Mouse (Mus musculus) lung, postnatal 4 days (tissue): Measurements from ENCODE around the gene Sv2b.

ENCODE experiments used
- DNase-seq, 2 experiments: peaks; one replicate each; pipeline ENCODE4 v3.0.0; 2021

The Sv2b gene

DNA sequence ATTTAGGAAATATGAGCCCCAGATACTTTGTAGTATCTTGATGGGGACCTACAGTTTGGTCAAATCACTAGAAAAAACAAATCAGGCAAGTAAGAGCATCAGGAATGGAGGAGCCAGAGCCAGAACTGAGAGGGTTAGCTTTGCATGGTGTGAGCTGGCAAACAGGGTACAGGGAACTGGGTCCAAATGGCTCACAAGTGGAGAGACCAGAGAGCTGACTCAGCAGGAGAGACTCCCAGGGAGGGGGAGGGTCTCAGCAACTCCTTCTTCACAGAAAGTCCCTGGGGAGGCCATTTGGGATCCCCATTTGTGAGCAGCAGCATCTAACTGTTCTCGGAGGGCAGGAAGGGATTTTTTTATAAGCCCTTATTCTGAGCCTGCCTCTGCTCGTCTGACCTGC lies 18.5 kb downstream of the Sv2b start:
- no peak for DNase-seq

DNA sequence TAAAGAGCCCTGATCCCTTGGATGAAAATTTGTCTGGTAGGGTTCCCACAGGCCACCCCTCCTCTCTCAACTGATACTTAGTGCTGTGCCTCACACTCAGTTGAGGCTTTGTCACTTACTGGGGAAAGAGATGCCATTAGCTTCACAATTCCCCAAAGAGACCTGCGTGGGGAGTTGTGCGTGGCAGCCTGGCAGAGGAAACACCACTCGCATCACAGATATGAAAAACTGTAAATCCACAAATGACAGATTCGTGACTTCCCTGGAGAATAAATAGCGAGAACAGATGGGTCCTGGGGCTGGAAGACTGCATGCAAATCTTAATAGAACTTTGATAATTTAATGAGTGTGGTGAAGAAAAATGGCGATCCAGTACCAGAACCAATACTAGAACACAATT lies 21.8 kb downstream of the Sv2b start:
- no peak for DNase-seq

DNA sequence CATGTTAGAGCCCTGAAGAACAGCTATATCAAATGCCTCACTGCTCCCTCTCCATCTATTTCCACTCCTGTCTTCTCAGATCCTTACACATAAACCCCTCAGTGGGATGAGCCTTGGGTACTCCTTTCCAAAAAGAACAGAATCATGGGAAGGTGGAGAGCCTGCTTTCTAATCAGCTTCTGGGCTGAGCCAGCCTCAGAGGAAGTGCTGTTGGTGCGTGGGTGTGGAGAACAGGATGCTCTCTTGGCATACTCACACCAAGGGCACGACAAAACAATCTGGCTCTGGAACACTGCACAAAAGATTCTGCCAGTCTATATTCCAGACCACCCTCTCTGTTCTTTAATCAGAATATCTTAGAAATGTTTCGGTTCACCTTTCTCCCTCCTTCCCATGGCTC lies 26.1 kb downstream of the Sv2b start:
- no peak for DNase-seq

DNA sequence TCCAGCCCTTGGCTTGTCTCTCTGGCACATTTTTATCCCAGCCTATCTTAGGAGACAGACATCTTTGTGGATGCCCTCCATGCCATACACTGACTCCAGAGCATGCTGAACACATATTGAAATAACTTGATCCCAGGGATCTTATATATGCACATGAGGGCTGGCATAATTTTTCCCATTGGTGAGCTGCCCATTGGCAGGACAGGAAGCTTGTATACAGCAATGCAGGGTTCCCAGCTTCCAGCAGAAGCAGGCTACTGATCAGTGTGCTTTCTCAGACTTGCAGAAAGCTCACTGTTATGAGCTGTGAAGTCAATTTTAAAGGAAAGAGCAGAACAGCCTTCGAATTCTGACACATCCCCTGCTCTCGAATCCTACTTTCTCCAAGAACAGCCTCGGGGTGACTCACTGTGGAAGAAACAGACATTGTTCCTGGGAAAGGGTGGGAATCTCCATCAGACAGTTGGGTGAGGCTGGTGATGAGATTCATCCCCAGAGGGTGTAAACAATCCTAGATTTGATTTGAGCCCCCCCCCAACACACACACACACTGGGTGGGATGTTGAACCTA lies 26.9 kb downstream of the Sv2b start:
- DNase-seq, result no peak

DNA sequence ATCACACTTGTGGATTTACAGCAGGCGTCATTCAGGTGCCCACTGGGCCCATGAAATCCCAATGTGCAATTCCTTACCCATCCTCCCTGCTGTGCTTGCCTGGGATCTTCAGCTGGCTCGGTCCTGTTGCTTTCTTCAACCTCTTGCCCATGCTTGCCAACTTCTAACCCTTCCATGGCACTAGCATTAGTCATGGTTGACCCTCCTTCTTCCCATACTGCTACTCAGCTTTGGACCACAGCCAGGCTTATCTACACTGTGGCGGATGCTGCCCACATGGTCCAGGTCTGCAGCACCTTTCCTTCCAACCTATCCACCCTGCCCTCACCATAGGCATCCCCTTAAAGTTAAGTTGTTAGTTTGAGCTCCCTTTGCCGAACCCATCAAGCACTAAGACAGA lies 28.0 kb downstream of the Sv2b start:
- no peak for DNase-seq

DNA sequence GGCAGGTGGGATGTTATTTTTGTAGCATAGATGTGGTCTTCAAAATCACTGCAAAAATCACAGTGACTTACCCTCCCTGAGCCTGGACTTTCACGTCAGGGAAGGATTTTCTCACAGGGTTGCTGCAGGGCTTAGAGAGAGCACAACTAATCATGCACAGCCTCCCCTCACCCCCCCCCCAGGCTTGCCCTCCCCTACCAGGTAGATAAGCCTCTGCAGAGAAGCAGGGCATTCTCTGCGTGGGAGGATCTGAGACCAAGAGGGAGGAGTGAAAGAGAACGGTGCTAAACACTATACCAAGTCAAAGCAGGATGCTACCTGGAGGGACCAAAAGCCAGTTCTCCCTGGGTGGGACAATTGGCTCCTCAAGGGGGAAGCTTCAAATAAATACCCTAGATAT lies 31.2 kb downstream of the Sv2b start:
- no peak for DNase-seq

DNA sequence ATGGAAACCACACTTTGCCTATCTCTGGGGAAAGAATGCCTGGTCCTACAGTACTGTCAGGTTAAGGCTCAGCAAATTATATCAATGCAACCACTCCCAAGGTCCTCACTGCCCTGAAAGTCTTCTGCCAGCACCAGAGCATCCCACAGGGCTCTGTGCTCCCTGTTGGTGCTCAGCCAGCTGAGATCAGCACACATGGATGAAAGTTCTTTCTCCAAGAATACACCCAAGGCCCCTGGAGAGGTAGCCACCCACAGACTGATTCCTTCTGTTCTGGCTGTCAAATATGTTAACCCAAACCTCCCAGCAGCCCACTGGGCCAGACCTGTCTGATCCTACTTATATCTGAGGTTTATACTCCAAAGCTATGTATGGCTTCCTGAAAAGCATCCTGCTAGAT lies 32.3 kb downstream of the Sv2b start:
- no peak for DNase-seq

DNA sequence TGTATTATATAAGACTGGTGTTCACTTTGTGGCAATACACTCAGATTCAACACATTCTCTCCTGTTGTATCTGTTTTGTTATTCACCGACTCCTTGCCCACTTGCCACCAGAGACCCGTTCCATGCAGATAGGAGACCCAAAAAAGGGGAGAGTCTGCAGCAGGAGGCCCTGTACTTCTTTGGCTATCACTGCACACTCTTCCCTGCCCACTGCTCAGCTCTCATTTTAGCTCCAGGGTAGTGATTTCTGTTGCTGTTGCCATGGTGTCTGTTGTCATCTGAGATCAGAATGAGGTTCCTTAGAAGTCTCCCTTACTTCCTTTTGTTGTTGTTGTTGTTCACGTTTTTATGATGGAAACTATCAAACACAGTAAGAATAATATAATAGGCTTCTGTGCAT lies 34.5 kb downstream of the Sv2b start:
- DNase-seq, result no peak

DNA sequence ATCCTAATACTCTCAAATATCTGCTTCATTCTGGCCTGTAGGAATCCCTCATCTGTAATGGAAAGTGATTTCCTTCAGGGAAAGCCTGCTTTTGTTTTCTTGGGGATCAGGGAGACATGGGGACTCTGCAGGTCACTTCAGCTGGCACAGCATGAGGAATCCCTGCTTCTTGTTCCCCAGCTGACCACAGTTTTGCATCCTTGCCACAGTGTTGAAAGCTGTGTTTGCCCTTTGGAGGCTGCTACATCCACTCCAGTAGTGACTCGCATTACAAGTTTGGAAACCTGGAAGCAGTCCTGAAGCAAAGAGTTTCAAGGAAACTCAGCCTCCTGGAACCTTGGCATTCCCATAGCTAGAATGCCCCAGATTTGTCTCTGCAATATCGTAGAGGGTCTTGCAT lies 35.4 kb downstream of the Sv2b start:
- DNase-seq, result no peak

DNA sequence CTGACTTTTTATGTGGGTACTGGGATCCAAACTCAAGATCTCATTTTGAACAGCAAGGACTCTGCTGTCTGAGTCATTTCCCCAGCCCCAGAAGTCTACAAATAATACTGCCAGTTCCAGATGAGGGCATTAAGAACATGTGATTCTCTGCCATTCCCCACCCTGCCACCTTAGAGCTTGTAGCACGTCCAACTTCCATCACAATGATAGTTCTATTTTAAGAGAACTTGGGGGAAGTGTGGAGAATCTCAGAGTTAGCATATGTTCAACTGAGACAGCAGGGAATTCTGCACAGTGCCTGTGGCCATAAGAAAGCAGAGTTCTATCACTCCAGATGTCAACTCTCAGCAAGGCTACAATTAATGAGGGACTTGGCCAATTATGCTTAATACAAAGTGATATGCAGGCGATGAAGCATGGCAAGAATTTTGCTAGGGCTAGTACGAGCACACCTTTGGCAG lies 37.1 kb downstream of the Sv2b start:
- no peak for DNase-seq

DNA sequence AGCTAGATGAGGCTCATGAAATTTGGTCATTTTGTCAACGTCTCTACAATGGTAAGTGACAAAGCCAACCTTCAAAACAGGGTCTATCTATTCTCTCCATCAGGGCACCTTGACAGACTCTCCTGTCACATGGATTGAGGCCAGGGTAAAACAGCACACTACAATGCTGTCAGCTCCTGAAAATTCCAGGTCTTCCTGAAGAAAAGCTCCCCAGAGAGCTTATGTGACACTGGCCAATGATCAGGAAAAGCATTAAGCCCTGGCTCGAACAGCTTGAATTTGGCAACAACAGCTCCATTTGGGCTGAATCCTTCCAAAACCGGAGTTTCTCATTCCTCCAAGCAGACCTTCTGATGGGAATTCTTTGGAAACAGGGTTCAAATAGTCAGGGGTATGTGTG lies 37.8 kb downstream of the Sv2b start:
- DNase-seq, result no peak

DNA sequence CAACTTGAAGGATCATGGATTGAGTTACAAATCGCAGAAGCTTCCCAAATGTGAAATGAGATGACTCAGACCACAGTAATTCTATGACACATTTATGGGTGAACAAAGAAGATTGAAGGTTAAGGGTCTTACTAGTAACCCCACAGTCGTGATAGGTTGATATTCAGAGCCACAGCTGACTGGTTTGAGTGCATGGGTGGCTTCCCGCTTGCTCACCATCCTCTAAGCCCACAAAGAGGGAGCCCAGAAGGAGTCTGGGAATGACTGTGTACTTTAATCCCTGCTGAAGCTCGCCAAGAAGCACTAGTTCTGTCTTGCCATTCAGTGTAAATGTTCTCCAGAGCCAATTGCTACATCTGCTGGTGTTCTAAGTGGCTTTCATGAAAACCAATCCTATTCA lies 41.8 kb downstream of the Sv2b start:
- no peak for DNase-seq

DNA sequence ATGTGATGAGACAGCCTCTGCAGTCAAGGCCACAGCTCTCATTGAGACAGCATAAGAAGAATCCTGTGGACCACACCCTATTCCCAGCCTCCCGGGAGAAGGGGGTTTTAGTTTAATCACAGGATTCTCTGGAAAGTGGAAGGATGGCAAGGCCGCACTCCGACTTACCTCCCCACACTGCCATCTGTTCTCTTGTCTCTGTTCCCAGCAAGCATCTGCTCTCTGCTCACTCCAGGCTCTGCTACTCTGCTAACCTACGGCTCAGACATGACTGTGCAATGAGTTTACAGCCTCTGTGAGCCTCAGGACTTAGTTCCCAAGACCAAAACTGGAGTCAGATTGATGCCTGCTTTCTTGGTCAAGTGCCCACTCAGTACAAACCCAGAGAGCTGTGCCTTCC lies 43.8 kb downstream of the Sv2b start:
- DNase-seq, result no peak

DNA sequence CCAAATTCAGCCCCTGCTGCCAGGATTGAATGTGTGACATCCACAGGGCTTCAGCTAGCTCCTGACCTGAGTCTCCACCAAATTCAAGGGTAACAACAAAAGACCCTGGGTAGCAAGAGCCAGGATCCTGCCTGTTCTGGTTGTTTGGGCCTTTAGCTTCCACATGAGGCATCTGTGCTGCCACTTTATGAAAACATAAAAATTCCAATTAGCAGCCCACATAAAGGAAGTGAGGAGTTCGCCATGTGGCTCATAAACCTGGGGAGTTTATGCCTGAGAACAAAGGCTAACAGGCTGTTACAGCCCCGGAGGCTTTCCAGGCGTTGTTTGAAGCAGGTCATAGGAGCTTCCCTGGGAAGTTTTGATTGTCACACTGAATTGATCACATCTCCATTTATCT lies 49.1 kb downstream of the Sv2b start:
- no peak for DNase-seq

DNA sequence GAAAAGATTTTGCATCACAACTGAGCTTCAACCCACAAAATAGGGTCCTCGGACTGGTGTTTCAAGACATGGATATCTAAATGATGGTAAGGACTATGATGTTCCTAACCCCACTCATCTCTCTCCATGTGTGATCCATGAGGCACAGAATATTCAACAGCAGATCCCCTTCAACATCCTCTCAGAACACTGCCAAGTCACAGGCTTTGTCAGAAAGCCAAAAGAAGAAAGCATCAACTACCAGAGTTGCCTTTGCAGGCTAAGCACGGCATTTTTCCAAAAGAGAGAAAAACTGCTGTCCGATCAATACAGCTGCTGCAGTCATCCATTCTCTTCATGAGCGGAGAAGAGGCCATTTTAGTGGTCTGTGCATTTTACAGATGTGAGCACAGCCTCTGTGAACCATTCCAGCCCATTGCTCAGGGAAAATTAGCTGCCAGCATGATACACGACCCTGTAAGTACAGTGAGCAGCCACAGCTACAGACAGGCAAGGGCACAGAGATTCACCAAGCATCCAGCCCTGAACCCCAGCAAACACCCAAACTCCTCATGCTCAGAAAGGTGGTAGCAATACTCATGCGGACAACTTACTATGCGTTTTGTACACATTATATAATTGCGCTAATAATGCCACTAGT lies 55.3 kb downstream of the Sv2b start:
- no peak for DNase-seq

DNA sequence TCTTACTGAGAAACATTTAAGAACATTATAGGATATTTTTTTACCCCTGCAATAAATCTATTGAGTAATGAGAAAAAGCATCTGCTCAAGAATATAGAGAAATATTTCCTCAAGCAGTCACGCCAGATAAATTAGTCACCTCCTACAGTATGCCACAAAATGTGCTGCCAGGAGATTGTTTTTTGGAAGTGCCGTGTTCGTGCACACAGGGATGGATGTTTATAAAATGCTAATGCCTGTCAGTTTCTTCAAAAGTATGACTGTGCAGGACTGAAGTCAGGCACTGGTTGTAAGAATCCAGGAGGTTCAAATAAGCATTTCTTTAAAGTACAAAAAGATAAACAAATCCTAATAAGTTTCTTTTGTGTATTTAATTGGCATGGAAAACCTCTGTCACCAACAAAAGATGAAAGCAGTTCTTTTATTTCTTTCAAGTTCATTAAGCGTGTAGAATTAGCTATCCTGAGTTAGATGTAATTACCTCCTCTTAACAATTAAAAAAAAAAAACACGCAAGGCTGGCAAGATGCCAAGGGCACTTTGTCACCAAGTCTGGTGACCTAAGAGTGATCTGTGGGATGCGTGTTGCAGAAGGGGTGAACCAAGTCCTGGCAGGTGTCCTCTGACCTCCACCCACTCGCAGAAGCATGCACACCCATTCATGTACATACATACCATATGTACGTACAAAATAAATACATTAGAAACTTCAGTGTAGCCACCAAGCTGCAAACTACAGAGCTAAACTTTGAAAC lies 68.1 kb downstream of the Sv2b start:
- DNase-seq, result no peak

DNA sequence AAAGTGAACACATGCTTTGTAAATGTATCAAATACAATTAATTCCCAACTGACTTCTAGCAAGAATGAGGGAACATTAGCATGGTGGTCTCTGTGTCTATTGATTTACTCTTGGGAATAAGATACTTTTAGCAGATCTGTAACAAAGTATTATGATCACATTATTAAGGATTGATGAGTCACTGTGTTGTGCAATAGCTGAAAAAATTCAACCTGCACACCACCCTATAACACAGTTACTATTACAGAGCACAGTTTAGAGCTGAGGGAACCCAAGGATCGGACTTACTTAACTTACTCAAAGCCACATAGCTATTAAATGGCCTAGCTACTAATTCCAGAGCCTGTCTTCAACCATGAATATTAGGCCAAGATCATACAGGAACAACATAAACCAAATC lies 72.7 kb downstream of the Sv2b start:
- no peak for DNase-seq

DNA sequence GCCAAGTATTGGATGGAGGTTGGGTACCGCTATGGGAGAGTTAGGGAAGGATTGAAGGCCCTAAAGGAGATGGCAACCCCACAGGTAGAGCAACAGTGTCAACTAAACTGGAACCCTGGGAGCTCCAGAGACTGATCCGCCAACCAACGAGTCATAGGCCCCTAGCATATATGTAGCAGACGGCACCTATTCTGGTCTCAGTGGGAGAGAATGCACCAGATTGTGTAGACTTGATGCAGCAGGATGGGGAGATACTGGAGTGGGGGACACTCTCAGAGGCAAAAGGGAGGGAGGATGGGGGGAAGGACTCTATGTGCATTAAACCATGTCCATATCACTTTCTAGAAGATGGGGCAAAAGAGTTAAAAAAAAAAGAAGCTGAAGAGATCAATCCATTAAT lies 84.9 kb downstream of the Sv2b start:
- no peak for DNase-seq

DNA sequence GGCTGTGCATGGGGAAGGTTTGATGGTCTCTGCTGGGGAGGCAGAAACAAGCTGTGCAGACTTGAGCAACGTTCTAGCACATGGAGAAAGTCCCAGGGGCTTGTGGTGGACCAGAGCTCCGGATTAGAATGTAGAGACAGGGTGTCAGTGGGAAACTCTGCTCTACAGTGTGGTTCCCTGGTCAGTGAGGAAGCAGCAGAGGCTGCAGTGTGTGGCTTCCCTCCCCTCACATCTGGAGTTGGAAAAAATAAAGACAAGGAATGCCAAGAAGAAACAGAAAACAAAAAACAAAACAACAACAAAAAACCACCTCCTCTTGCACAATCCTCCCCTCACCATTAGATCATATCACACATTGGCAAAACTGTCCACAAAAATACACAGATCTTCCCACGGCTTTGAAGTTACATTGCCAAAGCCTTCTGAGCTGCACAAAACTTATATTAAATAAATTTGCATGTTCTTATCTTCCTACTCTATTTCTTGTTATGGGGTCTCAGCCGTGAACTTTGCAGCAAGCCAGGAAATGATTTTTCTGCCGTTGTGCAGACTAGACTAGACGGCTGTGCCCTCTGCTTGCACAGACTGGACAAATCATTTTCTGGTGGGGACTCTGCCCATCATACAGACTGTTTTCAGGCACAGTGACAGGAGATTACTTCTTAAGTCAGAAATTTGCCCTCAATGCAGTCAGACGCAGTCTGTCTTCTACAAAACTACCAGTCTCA lies 86.2 kb downstream of the Sv2b start:
- DNase-seq, result no peak

DNA sequence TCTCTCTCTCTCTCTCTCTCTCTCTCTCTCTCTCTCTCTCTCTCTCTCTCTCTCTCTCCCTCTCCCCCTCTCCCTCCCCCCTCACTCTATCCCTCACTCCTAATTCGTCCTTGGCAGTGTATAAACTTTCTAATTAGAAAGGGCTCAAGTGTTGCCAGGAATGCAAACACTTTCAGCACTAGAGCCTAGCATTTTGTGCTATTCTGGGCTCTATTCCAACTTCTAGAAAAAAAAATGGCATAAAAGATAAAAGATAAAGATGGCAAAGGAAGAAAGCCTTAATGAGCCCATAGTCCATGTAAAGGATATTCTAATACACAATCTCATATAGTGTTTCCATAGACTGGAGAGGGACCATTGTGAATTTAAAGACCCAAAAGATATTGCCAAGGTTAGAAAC lies 88.3 kb downstream of the Sv2b start:
- no peak for DNase-seq

DNA sequence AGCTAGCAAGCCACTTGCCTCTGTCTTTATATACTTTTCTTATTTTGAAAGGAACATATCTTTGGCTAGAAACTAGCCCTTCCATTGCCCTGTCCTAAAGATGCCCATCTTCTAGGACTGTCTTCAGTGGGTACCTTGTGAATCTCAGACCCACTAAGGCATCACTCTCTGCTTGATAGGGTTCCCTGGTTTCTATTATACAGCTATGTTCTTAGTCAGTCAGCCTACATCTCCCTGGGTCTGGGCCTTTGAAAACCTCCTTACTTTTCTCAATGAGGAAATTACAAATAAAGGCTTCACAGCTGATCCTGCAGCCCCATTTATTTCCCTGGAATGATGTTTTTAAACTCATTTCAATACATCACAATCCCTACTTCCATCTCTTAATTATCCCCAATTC lies 88.8 kb downstream of the Sv2b start:
- DNase-seq, result no peak

DNA sequence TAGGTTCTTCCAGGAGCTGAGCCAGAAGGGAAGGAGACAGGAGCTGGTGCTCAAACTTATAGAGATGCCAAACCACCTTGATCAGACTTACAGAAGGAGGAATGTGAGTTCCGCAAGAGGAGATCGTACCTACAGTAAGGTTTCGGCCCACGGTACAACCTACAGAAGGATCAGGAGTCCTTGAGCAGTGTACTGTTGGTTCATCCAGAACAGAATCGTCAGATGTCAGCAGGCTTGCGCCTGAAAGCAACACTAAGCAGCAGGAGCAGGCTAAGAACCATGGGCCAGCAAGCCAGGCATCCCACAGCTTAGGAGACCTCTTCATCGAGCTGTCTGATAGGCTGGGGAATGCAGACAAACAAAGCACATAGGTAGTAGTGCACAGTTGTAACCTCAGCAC lies 92.9 kb downstream of the Sv2b start:
- DNase-seq, result no peak

DNA sequence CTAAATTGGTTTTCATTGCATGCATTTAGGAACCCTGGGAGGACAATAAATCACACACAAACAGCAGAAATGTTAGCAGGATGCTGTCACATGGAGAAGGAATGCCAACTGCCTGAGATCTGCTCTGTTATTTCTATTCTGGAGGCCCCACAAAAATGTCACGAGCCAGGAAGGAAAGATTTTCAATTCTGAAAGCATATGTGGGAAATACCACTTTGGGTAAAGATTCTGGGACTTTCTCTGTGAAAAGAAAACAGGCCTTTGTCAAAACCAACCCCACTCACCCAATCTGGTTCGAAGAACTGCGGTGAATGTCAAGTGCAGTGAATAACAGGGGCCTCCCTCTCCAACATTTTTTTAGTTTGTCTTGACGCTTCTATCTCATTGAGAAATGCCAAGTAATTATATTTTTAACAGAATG lies 99.8 kb downstream of the Sv2b start:
- DNase-seq, result no peak
